Mouse (Mus musculus) heart, embryonic 16.5 days (tissue): ENCODE data around the gene Hunk. TPM values are rescaled to one million over a fixed set of nuclear protein-coding genes. Genes with fewer than 3 reads are reported as not detected.

Experiments
- ATAC-seq: fragments of 200-750 bp; cut with Nextera tagmentation; replicated peaks from 2 replicates; pipeline ENCODE4 v1.8.0; 2017; ENCODE audit warnings: moderate number of reproducible peaks; ENCODE audit not compliant: insufficient read depth, low FRiP score; ENCODE audit errors: extremely low read depth
- H3K27ac ChIP-seq: fragments of 300-500 bp; sonication (generic); 2 replicates; pipeline ENCODE4 v1.5.1; 2014; ENCODE audit warnings: mild to moderate bottlenecking, low read length, control low read depth, moderate library complexity
- H3K27me3 ChIP-seq: fragments of 300-500 bp; sonication (generic); 2 replicates; pipeline ENCODE4 v1.6.1; 2014; ENCODE audit warnings: low read length, mixed read lengths; ENCODE audit not compliant: control insufficient read depth, insufficient read depth
- H3K36me3 ChIP-seq: fragments of 300-500 bp; sonication (generic); 2 replicates; pipeline ENCODE4 v1.6.1; 2014; ENCODE audit not compliant: control insufficient read depth, insufficient read depth
- H3K4me1 ChIP-seq: fragments of 300-500 bp; sonication (generic); 2 replicates; pipeline ENCODE4 v1.6.1; 2014; ENCODE audit warnings: low read length, mixed read lengths; ENCODE audit not compliant: control insufficient read depth, insufficient read depth
- H3K4me2 ChIP-seq: fragments of 300-500 bp; sonication (generic); 2 replicates; pipeline ENCODE4 v1.6.1; 2014; ENCODE audit warnings: low read depth, mild to moderate bottlenecking, control low read depth, low read length
- H3K4me3 ChIP-seq: fragments of 300-500 bp; sonication (generic); 2 replicates; pipeline ENCODE4 v1.5.1; 2014; ENCODE audit warnings: mild to moderate bottlenecking, control low read depth, low read length
- H3K9ac ChIP-seq: fragments of 300-500 bp; sonication (generic); 2 replicates; pipeline ENCODE4 v1.6.1; 2014; ENCODE audit warnings: low read length, control low read depth
- H3K9me3 ChIP-seq: fragments of 300-500 bp; sonication (generic); replicated peaks from 2 replicates; pipeline ENCODE4 v1.6.1; 2016; ENCODE audit warnings: low read length; ENCODE audit not compliant: control insufficient read depth
- WGBS: fragments of 180-500 bp; shearing (Covaris S2); extraction: QIAGEN DNeasy Blood & Tissue Kit; methylation state at CpG from one replicate; pipeline ENCODE4 v1.1.7; 2014; 5-methylcytosine and 5-hydroxymethylcytosine counted together
- polyA plus RNA-seq: library from polyadenylated mRNA; unstranded; fragments of >200 nt; fragmentation: Nextera tagmentation; extraction: Ambion mirVana; gene quantifications from 2 replicates; pipeline ENCODE4 v1.2.1, GENCODE M21; 2015

Hunk gene
- polyA plus RNA-seq, 1 experiment from 2014 or later, result 7.2 TPM

DNA sequence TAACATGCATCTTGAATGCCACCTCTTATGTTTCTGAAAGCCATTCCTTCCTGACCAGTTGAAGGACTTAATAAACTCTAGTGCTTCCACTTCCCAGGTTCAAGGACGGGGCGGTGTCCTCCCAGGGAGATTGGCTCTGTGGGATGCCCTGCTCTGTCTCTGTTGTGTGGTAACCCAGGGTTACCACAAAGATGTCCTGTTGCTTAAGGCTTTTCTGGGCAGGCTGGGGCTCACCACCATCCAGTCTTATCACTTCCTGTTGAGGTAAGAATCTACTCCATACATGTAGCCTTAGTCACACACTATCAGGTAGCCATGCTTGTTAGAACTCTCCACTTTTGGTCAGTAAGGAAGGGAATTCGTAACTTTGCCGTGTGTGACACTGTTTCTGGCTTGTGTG, 49.4 kb downstream of the Hunk start:
- Histone ChIP-seq H3K9ac (no peak overlapping the region), H3K4me2 (no peak overlapping the region), H3K4me1 (peaks cover 9% of the 10 kb centered on the region; the same call in 1 of the 2 replicates), H3K4me3 (no peak overlapping the region), H3K36me3 (peaks cover 20% of the 10 kb centered on the region), H3K27ac (no peak overlapping the region), H3K9me3 (0 out of 2 replicates have a peak, but pooled peaks cover 5% of the 10 kb centered on the region), H3K27me3 (no peaks in the 10 kb centered on the region)
- no peak for ATAC-seq
- 48% methylated on average over 4 of the region's 4 CpGs for WGBS

DNA sequence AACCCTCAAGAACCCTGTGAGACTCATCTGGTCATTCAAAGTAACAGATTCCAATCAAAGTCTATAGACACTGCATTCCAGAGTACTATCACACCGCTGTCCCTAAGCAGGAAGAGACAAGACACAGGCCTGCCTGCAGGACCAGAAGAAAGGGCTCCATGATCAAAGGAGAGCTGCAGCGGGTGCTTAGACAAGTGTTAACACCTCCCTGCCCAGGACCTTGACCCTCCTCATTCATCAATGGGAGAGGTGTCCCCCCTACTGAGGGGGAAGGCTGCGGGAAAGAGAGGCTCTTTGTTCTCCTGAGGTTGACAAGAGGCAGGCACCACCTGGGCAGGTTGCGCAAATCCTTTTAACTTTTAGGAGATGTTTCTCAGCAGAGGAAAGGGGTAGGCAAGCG, 51.5 kb downstream of the Hunk start:
- peaks cover 10% of the 10 kb centered on the region for H3K4me1 ChIP-seq
- no peak overlapping the region for H3K4me2 ChIP-seq
- no peak overlapping the region for H3K9ac ChIP-seq
- H3K4me3 ChIP-seq, result no peak overlapping the region
- H3K27me3 ChIP-seq, result no peaks in the 10 kb centered on the region
- 47% methylated on average over 5 of the region's 5 CpGs for WGBS
- H3K27ac ChIP-seq, result no peak overlapping the region
- H3K9me3 ChIP-seq, result 0 out of 2 replicates have a peak, but pooled peaks cover 5% of the 10 kb centered on the region
- ATAC-seq, result no peak
- peaks cover 20% of the 10 kb centered on the region for H3K36me3 ChIP-seq

DNA sequence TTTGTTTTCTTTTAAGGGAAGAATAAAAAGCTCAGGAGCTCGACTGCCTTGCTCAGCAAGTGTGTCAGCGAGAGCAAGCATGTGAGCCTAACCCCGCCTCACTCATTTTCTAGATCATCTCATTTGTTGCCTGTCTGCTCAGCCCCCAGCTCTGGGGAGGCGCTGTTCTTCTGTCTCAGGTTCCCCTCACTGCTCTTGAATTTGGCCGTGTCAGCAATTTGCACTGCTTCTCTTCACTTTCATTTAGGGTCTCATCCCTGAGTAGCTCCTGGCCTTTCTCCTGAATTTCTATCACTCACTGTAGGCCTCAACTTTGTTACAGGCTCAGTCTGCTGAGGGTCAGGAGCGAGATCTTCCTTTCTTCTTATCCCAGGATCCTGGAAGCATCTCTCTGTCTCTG, 53.7 kb downstream of the Hunk start:
- Histone ChIP-seq H3K4me3 (no peak overlapping the region), H3K27ac (no peak overlapping the region), H3K36me3 (peaks cover 2% of the 10 kb centered on the region; the same call in 1 of the 2 replicates), H3K27me3 (no peaks in the 10 kb centered on the region), H3K4me1 (peaks cover 18% of the 10 kb centered on the region), H3K9me3 (no peaks in the 10 kb centered on the region), H3K9ac (no peak overlapping the region), H3K4me2 (no peak overlapping the region)
- WGBS, result 79% methylated on average over 6 of the region's 6 CpGs
- ATAC-seq, result no peak

DNA sequence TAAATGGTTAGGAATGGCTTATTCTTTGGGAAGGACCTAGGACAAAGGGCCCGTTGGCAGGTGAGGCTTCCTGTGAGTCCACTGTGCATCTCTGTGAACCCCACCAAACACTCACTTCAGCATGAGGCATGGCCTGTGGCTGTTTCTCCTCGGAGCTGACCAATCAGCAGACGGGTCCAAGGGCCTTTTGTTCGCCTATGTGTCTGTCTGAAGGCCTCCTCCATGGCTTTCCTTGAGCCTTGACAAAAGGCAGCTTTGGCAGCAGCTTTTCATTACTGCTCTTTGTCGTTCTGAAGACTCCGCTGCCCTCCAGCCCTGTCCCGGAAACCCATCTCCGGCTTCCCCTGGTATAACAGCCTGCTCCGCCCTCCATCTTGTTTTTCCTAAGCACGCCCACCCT, 54.8 kb downstream of the Hunk start:
- no peaks in the 10 kb centered on the region for H3K27me3 ChIP-seq
- H3K9me3 ChIP-seq, result no peaks in the 10 kb centered on the region
- 90% methylated on average over 10 of the region's 10 CpGs for whole genome bisulfite sequencing
- peaks cover 13% of the 10 kb centered on the region for H3K4me1 ChIP-seq
- no peak overlapping the region for H3K4me2 ChIP-seq
- no peak overlapping the region for H3K4me3 ChIP-seq
- no peaks in the 10 kb centered on the region for H3K36me3 ChIP-seq
- ATAC-seq, result no peak
- no peak overlapping the region for H3K9ac ChIP-seq
- H3K27ac ChIP-seq, result no peak overlapping the region

DNA sequence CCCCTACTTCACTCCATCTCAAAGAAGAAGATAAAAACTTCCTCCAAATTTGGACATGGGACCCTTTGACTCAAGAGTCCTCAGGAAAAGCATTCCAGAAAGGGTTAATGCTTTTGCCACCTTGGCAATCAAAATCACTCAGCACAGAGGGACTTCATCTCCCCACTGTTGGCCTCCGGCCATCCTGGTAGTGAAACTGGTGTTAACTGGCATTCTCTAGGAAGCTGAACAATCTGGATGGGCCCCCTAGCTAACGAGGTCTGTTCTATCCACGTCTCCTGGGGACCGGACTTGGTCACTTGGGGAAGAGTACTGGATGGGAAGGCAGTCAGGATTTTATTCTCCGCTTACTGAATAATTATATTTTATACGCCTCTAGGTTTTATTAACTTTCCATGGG, 57.2 kb downstream of the Hunk start:
- H3K27ac ChIP-seq, result no peak overlapping the region
- peaks cover under 1% of the 10 kb centered on the region; the same call in 1 of the 2 replicates for H3K36me3 ChIP-seq
- H3K9ac ChIP-seq, result no peak overlapping the region
- no peaks in the 10 kb centered on the region for H3K9me3 ChIP-seq
- ATAC-seq, result no peak; the same call in 1 of the 2 replicates
- H3K4me3 ChIP-seq, result no peak overlapping the region
- peaks cover 8% of the 10 kb centered on the region for H3K4me1 ChIP-seq
- 52% methylated on average over 6 of the region's 6 CpGs for WGBS
- H3K4me2 ChIP-seq, result peak overlapping the region; percentile 14; the same call in 1 of the 2 replicates
- H3K27me3 ChIP-seq, result no peaks in the 10 kb centered on the region

DNA sequence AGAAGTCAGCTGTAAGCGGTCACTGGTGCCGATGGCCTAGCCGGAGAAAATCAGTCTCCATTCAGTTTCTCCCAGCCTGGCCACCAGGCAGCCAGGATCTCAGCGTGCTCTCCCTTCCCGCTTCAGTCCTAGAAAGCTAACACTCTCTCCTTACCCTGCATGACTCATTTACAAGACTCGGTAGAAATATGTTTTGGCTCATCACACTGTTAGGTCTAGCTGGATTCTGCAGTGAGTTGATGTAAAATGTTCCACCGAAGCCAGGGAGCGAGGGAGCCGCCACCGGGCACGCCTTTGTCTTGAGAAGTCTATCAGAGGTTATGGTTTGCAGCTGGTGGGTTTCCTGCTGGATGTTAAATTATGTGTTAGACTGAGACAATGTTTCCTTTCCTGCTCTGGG, 67.4 kb downstream of the Hunk start:
- H3K9ac ChIP-seq, result peak overlapping the region; percentile 55
- H3K4me1 ChIP-seq, result peaks cover 49% of the 10 kb centered on the region
- 33% methylated on average over 11 of the region's 11 CpGs for WGBS

DNA sequence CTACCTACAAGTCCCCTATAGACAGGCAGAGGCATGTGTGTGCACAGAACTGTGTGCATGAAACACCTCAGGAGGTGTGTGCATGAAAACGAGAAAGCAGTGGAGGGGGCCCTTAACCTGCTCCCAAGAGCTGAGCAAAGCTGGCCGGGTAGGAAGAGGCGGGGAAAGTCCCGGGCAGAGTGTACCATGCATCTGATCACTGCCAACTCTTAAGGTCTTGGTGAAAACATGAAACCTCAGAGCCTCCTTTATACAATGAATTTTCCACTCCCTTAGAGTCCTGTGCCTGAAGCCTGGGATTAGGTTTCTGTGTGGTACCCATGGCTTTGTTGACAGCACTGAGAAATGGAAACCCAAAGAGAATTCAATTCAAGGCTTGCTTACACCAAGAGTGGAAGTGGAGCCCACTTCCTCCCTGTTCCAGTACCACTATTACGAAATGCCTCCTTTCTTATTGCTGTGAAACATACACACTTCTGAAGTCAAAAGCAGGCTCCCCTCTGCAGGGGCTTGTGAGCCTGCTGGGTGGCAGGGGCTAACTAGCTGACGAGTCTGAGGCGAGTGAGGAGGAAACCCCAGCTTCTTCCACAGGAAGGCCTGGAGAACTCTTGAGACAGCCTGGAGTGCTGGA, 70.8 kb downstream of the Hunk start:
- no peak overlapping the region for H3K27ac ChIP-seq
- 78% methylated on average over 7 of the region's 7 CpGs for WGBS
- ATAC-seq, result no peak
- H3K9ac ChIP-seq, result no peak overlapping the region
- peaks cover 12% of the 10 kb centered on the region; the same call in 1 of the 2 replicates for H3K36me3 ChIP-seq
- H3K4me1 ChIP-seq, result peaks cover 42% of the 10 kb centered on the region
- H3K4me3 ChIP-seq, result no peak overlapping the region
- H3K9me3 ChIP-seq, result no peaks in the 10 kb centered on the region
- no peaks in the 10 kb centered on the region for H3K27me3 ChIP-seq
- no peak overlapping the region for H3K4me2 ChIP-seq

More for the DNA sequence above, 67.4 kb downstream of the Hunk start:
- 0 out of 2 replicates have a peak overlapping the region, but pooled peaks have one; percentile 7 for H3K4me3 ChIP-seq
- no peaks in the 10 kb centered on the region for H3K9me3 ChIP-seq
- H3K4me2 ChIP-seq, result peak overlapping the region; percentile 48
- H3K27ac ChIP-seq, result peak overlapping the region; percentile 81
- no peaks in the 10 kb centered on the region for H3K27me3 ChIP-seq
- ATAC-seq, result peak; percentile 41; the same call in 1 of the 2 replicates
- H3K36me3 ChIP-seq, result peaks cover 12% of the 10 kb centered on the region; the same call in 1 of the 2 replicates

DNA sequence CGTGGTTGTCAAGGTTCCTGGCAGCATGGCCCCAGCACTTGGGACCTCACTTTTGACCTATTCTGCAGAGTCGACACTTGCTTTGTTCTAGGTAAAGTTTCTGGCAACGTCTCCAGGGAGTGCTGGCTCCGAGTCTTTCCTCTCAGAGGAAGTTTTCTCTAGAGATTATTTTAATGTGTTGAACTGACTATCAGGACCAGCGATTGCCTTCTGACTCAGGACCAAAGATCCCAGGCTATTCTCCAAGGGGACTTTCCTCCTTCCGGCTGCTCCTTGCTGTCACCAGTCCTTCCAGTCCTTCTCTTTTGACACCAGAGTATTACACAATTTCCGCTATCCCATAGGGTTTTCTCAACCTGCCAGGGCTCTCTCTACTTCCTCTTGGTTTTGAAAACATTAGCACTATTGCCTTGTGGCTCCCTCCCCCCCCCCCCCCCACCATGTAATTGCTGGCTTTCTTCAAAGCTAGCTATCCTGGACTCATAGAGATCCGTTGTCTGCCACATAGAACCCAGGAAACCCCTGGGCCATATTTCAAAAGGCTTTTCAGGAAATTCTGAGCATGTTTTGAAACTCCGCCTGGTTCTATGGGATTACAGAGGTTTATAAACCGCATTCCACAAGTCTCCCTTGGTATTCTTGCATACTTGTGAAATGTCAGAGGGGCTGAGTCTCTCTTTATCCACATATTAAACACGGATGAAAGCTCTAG, 73.2 kb downstream of the Hunk start:
- ATAC-seq, result peak; percentile 29; the same call in 1 of the 2 replicates
- peaks cover 38% of the 10 kb centered on the region for H3K4me1 ChIP-seq

More for the DNA sequence above, 73.2 kb downstream of the Hunk start:
- 40% methylated on average over 11 of the region's 11 CpGs for WGBS
- H3K27me3 ChIP-seq, result no peaks in the 10 kb centered on the region
- peaks cover 11% of the 10 kb centered on the region; the same call in 1 of the 2 replicates for H3K36me3 ChIP-seq
- H3K4me2 ChIP-seq, result no peak overlapping the region
- no peak overlapping the region for H3K4me3 ChIP-seq
- H3K9me3 ChIP-seq, result no peaks in the 10 kb centered on the region
- H3K27ac ChIP-seq, result peak overlapping the region; percentile 58
- no peak overlapping the region for H3K9ac ChIP-seq
